Mouse (Mus musculus) megakaryocyte, embryonic 14.5 days (primary cell): ENCODE results near the gene Neurog1.

ENCODE experiments used
- FLI1 ChIP-seq: IDR thresholded peaks from 2 replicates; pipeline ENCODE4 v1.6.1; 2012; ENCODE audit warnings: low read length, inconsistent platforms, mixed read lengths
- GATA1 ChIP-seq: IDR thresholded peaks from 3 replicates; pipeline ENCODE4 v1.6.1; 2012; ENCODE audit warnings: mixed read lengths, low read length, inconsistent platforms, borderline replicate concordance

DNA sequence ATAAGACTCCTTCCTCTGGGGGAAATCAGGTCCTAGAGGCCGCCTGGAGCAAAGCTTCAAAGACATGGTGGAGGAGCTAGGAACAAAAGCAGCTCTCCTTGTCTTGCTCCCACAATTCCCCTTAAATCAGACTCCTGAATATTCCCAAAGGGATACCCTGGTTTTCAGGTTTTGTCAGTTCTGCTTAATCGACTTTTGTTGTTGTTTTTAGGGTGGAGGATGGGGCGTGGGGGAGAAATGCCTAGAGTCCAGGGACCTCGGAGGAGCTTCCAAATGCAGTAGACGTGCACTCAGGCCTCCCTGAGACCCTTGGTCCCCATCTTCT is 7.9 kb upstream of the Neurog1 start:
- TF ChIP-seq GATA1 (no peak), FLI1 (no peak)
